Mouse (Mus musculus) heart, adult 11 months (tissue): ENCODE measurements around the gene Sike1.

Experiments
- DNase-seq: peaks from one replicate; pipeline ENCODE4 v3.0.0; 2022

The Sike1 gene

DNA sequence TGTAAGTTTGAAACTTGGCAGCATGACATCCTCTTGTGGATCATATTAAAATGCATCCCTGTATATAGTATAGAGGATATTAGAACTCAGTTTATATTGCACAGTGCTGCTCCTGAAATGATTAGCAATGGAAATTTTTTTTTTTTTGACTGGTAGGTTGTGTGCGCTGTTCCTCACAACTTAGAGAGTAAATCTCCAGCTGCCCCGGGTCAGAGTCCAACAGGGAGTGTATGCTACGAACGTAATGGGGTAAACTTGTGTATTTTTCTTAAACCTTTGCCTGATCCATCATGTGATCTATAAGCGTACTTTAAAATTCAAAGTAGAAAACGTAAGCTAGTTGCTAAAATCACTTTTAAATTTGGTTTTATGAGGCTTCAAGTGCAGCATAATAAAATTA is 44.8 kb downstream of the Sike1 start:
- DNase-seq = peak; percentile 11

DNA sequence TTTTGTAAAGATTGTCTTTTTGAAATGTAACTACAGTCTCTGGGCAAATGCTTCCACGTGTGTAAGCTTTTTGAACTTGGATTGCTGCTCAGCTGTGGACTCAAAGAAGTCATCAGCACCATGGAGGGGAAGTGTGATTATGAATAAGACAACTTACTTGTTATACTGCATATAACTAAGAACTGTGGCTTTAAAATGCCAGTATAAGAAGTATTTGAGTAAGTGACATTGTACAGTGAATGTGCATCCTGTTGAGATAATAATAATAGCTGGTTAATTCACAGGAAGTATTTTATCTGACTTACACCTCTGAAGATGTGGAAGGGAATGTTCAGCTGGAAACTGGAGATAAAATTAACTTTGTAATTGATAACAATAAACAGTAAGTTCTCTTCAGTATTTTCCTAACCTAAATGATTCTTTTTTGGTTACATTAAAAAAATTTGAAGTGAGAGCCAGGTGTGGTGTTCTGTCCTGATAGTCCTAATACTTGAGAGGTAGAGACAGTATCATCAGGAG is 45.4 kb downstream of the Sike1 start:
- DNase-seq = no peak

DNA sequence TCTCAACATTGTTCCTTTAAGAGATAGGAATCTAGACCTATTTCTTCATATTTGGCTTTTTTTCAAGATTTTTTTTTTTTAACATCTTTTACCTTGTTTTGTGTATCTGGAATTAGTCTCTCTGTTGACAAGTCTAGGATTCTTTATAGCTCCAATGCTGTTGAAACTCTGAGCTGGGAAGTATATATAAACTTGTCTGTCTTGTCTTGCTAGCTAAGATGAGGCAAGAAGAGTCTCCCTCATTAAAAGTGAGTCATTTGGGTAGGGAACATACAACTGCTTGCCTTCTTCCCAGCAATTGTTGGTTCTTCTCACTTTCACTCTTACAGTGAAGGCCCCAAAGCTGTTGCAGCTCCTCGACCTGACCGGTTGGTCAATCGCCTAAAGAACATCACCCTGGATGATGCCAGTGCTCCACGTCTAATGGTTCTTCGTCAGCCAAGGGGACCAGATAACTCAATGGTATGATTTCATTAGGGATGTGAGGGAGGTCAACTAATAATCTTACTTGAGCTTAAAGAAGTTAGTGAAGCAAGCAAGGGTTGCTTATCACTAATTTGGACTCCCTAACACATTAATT is 60.6 kb downstream of the Sike1 start:
- DNase-seq = peak; percentile 80

DNA sequence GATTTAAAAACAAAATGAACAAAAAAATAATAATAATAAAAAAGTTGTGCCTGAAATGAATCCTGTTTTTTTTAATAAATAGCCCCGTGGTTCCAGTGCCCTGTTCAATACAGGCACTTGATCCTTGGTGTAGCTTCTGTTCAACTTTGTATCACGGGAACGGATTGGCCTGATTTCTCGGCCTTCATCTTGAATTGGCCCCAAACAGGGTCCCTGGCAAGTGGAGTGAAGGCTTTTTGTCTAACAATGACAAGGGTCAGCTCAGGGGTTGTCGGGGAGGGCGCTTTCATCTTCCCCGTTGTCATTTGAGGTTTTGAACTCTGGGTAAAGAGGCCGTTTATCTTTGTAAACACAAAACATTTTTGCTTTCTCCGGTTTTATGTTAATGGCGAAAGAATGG is 62.2 kb downstream of the Sike1 start:
- DNase-seq = no peak
